Comparison of ENCODE assay signal across 15 mouse cellular contexts in the genomic region with DNA sequence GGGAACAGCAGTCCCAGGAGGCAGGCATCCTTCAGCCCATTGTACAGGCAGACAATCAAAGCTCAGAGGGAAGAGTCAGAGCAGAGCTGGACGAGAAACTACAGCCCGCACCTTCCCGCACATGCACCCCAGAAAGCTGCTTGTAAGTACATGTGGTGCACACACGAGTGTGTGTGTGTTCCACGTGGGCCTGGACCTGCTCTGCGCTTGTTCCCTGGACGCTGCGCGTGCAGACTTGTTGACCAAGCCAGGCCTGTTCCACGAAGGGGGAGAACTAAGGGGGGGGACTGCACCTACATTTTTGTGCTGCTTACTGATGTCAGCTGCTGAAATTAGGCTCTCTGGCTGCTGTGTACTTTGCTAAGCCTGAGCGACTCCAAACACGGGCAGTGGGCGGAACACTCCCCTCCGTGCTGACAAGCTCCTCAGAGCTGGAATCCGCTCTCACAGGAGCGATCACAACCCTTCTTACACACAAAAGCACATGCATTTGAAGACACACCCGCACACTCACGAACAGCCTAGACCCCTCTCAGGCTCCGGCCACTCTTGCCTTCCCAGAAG. TPM values are rescaled to one million over a fixed set of nuclear protein-coding genes. Genes with fewer than 3 reads are reported as not detected.
A peak's percentile ranks its signal among the peaks of the same experiment; 100 is the strongest.
DNase-seq lines count a peak whose midpoint lies in the region; ATAC-seq lines count a peak whose summit lies in the region.
"Had no signal": no experiment of that assay in that cellular context is flagged by ENCODE, and none has a peak within 500 bp of the region (broad histone marks: within the 10 kb centered on the region; RNA-seq: fewer than 3 reads in every experiment).

No protein-coding gene starts in this region.

- 50% methylated on average over 19 of the region's 19 CpGs for WGBS in heart, embryonic 15.5 days
- WGBS in heart, embryonic 10.5 days: 57% methylated on average over 19 of the region's 19 CpGs
- 49% methylated on average over 19 of the region's 19 CpGs for WGBS in lung, embryonic 16.5 days
- WGBS in embryonic facial prominence, embryonic 10.5 days: 63% methylated on average over 19 of the region's 19 CpGs
- WGBS in midbrain, embryonic 13.5 days: 35% methylated on average over 19 of the region's 19 CpGs

- ATAC-seq in heart, embryonic 15.5 days (replicated peaks; ENCODE audit: insufficient number of reproducible peaks, insufficient read depth, low FRiP score, low read depth): no peak
- ATAC-seq in lung, embryonic 16.5 days (ENCODE audit: low read depth): peak; percentile 62; the same call in 1 of the 2 replicates
- no peak for ATAC-seq in midbrain, embryonic 13.5 days
- ATAC-seq: CD4-positive, CD25-positive, alpha-beta regulatory T cell, adult 4 months; Patski had no signal

- H3K4me1 ChIP-seq in heart, embryonic 15.5 days (replicated peaks): peaks cover 10% of the 10 kb centered on the region
- H3K4me1 ChIP-seq in heart, embryonic 10.5 days: peaks cover 11% of the 10 kb centered on the region
- H3K4me1 ChIP-seq in lung, embryonic 16.5 days (replicated peaks; ENCODE audit: control insufficient read depth, insufficient read depth, low read length): no peaks in the 10 kb centered on the region; the same call in 1 of the 2 replicates
- H3K4me1 ChIP-seq in embryonic facial prominence, embryonic 10.5 days: peaks cover 11% of the 10 kb centered on the region
- 0 out of 2 replicates have a peak, but pooled peaks cover 4% of the 10 kb centered on the region for H3K4me1 ChIP-seq in midbrain, embryonic 13.5 days (replicated peaks)
- H3K4me1 ChIP-seq: hindbrain, embryonic 12.5 days; liver, embryonic 13.5 days had no signal

- no peak overlapping the region for H3K27ac ChIP-seq in heart, embryonic 15.5 days
- no peak overlapping the region for H3K27ac ChIP-seq in heart, embryonic 10.5 days
- no peak overlapping the region for H3K27ac ChIP-seq in lung, embryonic 16.5 days (ENCODE audit: low read length)
- H3K27ac ChIP-seq in embryonic facial prominence, embryonic 10.5 days (replicated peaks): no peak overlapping the region
- no peak overlapping the region for H3K27ac ChIP-seq in midbrain, embryonic 13.5 days
- H3K27ac ChIP-seq: hindbrain, embryonic 12.5 days; liver, embryonic 13.5 days had no signal

- no peaks in the 10 kb centered on the region for H3K9me3 ChIP-seq in heart, embryonic 15.5 days (replicated peaks)
- H3K9me3 ChIP-seq in heart, embryonic 10.5 days: no peaks in the 10 kb centered on the region
- no peaks in the 10 kb centered on the region for H3K9me3 ChIP-seq in lung, embryonic 16.5 days (ENCODE audit: control insufficient read depth, low read length)
- H3K9me3 ChIP-seq in embryonic facial prominence, embryonic 10.5 days: no peaks in the 10 kb centered on the region
- H3K9me3 ChIP-seq in midbrain, embryonic 13.5 days: no peaks in the 10 kb centered on the region
- H3K9me3 ChIP-seq: hindbrain, embryonic 12.5 days; liver, embryonic 13.5 days had no signal

- DNase-seq in heart, embryonic 10.5 days (ENCODE audit: low spot score): no peak
- no peak for DNase-seq in lung, postnatal 14 days
- DNase-seq in embryonic facial prominence, embryonic 10.5 days (ENCODE audit: low spot score): peak; percentile 23
- no peak for DNase-seq in spleen, adult 18-20 months
- no peak for DNase-seq in adrenal gland, postnatal 14 days
- DNase-seq: adrenal gland, postnatal 36 days; cerebellum, adult 8-10 months; kidney, postnatal 10 days; liver, embryonic 13.5 days had no signal

- H3K4me2 ChIP-seq in heart, embryonic 15.5 days: peak overlapping the region; percentile 40
- peak overlapping the region; percentile 17; the same call in 1 of the 2 replicates for H3K4me2 ChIP-seq in lung, embryonic 16.5 days (ENCODE audit: low read depth, low read length)
- H3K4me2 ChIP-seq in midbrain, embryonic 13.5 days (replicated peaks): 0 out of 2 replicates have a peak overlapping the region, but pooled peaks have one; percentile 23
- H3K4me2 ChIP-seq: hindbrain, embryonic 12.5 days; liver, embryonic 13.5 days had no signal

- H3K36me3 ChIP-seq in heart, embryonic 15.5 days: no peaks in the 10 kb centered on the region
- H3K36me3 ChIP-seq in heart, embryonic 10.5 days: no peaks in the 10 kb centered on the region
- H3K36me3 ChIP-seq in lung, embryonic 16.5 days (ENCODE audit: control insufficient read depth, insufficient read depth, low read length): no peaks in the 10 kb centered on the region
- no peaks in the 10 kb centered on the region for H3K36me3 ChIP-seq in embryonic facial prominence, embryonic 10.5 days (replicated peaks)
- no peaks in the 10 kb centered on the region for H3K36me3 ChIP-seq in midbrain, embryonic 13.5 days
- H3K36me3 ChIP-seq: hindbrain, embryonic 12.5 days; liver, embryonic 13.5 days had no signal

- no peak overlapping the region for H3K4me3 ChIP-seq in heart, embryonic 15.5 days
- no peak overlapping the region for H3K4me3 ChIP-seq in heart, embryonic 10.5 days
- H3K4me3 ChIP-seq in lung, embryonic 16.5 days (ENCODE audit: low read length): no peak overlapping the region
- no peak overlapping the region for H3K4me3 ChIP-seq in embryonic facial prominence, embryonic 10.5 days
- H3K4me3 ChIP-seq in midbrain, embryonic 13.5 days (replicated peaks): no peak overlapping the region
- H3K4me3 ChIP-seq: hindbrain, embryonic 12.5 days; liver, embryonic 13.5 days had no signal

- H3K9ac ChIP-seq in heart, embryonic 15.5 days: 0 out of 2 replicates have a peak overlapping the region, but pooled peaks have one; percentile 19
- no peak overlapping the region for H3K9ac ChIP-seq in lung, embryonic 16.5 days (ENCODE audit: low read length)
- H3K9ac ChIP-seq in midbrain, embryonic 13.5 days (replicated peaks): 0 out of 2 replicates have a peak overlapping the region, but pooled peaks have one; percentile 5
- H3K9ac ChIP-seq: hindbrain, embryonic 12.5 days; liver, embryonic 13.5 days had no signal

- peaks cover 10% of the 10 kb centered on the region; the same call in 1 of the 2 replicates for H3K27me3 ChIP-seq in heart, embryonic 15.5 days
- H3K27me3 ChIP-seq in heart, embryonic 10.5 days (ENCODE audit: insufficient read depth, poor library complexity, severe bottlenecking): peaks cover 23% of the 10 kb centered on the region; the same call in 1 of the 2 replicates
- H3K27me3 ChIP-seq in lung, embryonic 16.5 days (ENCODE audit: control insufficient read depth, insufficient read depth, low read depth, low read length): no peaks in the 10 kb centered on the region
- no peaks in the 10 kb centered on the region; the same call in 1 of the 2 replicates for H3K27me3 ChIP-seq in embryonic facial prominence, embryonic 10.5 days (replicated peaks; ENCODE audit: low read depth, poor library complexity, severe bottlenecking)
- peaks cover 5% of the 10 kb centered on the region; the same call in 1 of the 2 replicates for H3K27me3 ChIP-seq in midbrain, embryonic 13.5 days
- H3K27me3 ChIP-seq: hindbrain, embryonic 12.5 days; Patski had no signal

RNA-seq across cellular contexts. Expression of a gene that starts 30.9 kb away (rescaled TPM):
- polyA plus RNA-seq in heart, embryonic 15.5 days (2015; fragmentation: Nextera tagmentation; extraction: Ambion mirVana): 13.9 and 15.5 TPM in 2 replicates
- 13.6 and 18.2 TPM in 2 replicates for polyA plus RNA-seq in heart, embryonic 10.5 days (2016; fragmentation: Nextera tagmentation; extraction: Ambion mirVana)
- 15.2 and 16.5 TPM in 2 replicates for polyA plus RNA-seq in lung, embryonic 16.5 days (2015; fragmentation: Nextera tagmentation; extraction: Ambion mirVana)
- 19.9 and 24.7 TPM in 2 replicates for polyA plus RNA-seq in embryonic facial prominence, embryonic 10.5 days (2016; fragmentation: Nextera tagmentation; extraction: Ambion mirVana)
- polyA plus RNA-seq in midbrain, embryonic 13.5 days (2015; fragmentation: Nextera tagmentation; extraction: Ambion mirVana): 35.8 and 36.4 TPM in 2 replicates
- 21.3 and 28.9 TPM in 2 replicates for total RNA-seq in adrenal gland, postnatal 14 days (2021)
